Mouse (Mus musculus) ovary, postnatal 14 days (tissue): ENCODE measurements at regions not wholly inside any gene's neighbourhood (a gene's known extent, or its start where the extent isn't known, plus 50 kb on each side); places are given as distances from the start of the nearest gene placed in this dataset.

Experiments used
- DNase-seq: peaks from one replicate; pipeline ENCODE4 v3.0.0; 2022; ENCODE audit warnings: low spot score

DNA sequence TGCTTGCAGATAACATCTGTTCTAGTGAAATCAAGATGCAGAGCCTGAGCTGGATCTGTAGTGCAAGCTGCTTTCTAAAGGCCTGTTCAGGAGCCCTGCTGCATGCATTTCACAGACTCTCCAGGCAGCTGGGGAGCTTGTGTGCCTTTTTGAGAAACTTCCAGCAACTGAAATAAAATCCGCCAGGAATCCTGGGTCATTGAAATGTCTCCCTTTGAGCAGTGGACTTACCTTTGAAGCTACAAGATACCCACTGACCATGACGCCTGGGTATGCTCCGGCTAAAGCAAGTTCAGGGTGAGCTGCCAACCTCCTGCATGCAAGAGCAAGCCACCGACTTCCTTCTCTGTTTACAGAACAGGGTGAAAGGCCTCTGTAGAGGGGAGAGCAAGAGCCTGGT, 278.7 kb downstream of the Cenpw start:
- no peak for DNase-seq

DNA sequence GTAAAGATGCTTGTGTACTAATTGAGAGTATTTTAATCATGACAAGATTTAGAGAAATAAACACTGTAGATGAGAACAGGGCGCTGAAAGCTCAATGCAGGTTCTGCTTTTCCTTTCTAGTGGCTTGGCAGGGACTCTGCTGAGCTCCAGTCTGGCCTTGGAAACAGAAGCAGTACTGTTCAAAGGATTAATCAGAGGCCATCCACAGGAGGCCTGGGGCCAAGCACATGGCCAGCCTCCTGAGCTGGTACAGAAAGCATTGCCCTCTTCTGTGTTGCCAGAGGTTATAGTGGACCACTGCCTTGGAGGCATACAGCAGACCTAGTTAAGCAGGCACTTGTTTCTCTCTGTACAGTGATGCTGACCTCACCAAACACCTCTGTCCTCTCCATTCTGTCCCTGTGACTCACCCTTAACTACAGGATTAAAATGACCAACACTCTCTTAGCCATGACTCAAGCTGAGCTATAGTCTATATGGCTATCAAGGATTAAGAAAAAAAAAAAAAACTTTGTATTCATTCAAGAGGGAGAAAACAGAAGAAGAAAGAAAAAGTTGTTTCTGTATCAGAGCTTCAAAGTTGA, 302.5 kb downstream of the Cenpw start:
- no peak for DNase-seq

DNA sequence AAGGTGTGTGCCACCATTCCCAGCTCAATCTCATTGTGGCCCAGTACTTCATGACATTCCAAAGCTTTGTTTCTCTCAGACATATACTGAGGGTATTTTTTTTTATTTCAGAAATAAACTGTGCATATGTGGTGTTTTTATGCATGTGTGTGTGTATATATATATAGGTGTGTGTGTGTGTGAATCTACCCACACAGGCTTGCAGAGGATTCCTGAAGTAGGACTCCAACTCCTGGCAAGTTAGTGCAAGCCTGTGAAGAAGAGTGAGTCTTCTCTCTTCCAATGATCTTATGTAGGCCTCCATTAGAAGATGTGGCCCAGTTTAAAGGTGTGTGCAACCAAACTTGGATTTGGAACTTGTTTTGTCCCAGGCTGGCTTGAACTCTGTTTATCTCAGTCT, 328.9 kb upstream of the Rspo3 start:
- no peak for DNase-seq

DNA sequence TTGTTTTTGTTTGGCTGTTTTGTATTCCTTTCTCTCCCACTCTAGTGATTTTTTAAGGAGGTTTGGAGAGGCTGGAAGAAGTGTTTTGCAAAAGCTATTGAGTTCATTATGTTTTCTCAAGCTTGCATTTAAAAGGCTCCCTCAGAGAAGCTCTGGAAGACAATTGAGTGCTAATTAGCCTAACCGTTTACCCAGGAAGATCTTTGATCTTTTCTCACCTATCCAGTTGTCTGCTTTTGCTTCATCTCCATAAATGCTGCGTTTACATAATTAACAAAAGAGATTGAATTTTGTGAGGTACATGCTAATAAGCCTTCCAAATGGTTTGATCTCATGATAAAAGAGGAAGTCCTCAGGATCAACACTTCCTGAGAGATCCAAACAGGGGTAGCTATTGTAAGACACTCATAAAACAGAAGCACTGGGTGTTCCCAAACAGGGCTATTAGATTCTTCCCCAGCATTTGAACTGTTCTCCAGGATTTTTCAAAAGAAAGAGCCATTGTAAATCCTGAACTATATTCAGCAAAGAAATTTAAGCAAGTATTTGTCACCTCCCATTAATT, 320.2 kb upstream of the Rspo3 start:
- DNase-seq = no peak

DNA sequence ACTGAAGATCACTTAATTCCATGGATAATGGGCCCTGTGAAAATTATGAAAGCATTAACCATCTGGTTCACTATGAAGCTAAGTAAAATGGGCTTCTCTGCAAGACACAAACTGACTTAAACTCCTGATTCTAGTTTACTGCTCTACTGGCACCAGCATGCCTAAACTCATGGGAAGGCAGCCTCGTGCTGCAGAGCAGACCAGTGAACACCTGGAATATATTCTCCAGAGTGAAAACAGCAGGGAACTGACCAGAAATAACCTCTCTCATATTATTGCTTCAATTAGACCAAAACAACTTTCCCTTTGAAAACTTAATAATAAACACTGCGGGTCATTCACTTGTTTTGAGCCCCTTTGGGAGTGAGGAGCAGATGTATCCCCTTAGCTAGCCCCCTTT, 316.8 kb upstream of the Rspo3 start:
- no peak for DNase-seq

DNA sequence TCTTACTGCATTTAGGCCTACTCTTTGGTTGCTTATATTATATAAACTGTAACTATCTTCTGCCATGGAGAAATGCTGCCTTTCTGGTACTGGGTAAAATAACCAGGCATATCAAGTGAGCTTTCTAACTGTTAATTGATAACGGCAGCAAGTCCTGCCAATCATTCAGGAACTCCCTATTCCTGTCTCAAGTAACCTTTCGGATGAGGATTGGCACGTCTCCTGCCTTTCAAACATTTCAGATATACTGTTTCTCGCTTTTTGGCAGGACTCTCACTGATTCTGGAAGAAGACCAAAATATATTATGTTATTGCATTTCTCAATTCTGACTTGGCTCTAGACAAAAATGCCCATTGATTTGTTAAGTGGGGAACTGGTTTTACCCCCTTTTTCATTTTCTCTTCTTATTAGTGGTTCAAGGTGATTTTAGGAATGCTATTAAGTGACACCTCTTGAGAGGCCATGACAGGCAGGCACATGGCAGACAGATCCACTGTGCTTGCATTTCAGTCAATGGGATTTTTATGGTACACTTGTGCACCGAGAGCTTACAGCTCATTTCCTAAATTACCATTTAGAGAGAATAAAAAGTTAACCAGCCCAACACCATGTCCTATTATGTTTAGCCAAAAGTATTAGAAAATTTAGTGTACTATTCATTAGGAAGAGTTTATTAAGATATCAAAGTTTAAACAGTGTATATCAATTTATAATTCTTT, 289.4 kb upstream of the Rspo3 start:
- DNase-seq = no peak

DNA sequence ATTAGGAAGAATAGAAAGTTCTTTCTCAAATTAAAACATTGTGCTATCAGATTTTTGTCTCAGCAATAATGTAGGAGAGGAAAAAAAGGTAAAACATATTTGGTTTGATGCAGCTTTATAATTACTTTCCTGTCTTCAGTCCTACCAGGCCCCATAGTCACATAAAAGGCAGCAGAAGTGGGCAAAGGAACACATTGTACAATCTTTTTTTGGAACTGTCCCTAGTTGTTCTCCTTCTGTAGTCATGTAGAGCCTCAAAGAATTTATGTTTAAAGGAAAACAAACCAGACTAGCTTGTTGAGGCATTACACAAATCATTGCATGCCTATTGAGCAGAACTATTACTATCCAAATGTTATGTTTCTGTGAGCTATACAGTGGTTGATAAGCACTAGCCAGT, 288.7 kb upstream of the Rspo3 start:
- no peak for DNase-seq

DNA sequence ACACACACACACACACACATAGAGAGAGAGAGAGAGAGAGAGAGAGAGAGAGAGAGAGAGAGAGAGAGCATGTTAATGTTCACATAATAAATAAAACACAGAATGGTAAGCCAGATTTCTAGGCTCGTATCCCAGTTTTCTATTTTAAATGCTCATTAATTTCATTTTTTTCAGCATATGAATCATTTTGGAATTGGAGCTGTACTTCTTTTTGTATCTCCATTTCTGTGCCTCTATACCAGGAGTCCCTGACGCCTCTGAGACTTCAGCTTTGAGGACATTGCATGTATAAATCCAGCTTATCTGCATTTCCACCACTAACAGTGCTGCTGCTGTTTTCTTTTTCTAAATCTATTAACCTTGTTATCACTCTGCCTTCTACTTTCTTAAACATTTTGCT, 287.5 kb upstream of the Rspo3 start:
- no peak for DNase-seq

DNA sequence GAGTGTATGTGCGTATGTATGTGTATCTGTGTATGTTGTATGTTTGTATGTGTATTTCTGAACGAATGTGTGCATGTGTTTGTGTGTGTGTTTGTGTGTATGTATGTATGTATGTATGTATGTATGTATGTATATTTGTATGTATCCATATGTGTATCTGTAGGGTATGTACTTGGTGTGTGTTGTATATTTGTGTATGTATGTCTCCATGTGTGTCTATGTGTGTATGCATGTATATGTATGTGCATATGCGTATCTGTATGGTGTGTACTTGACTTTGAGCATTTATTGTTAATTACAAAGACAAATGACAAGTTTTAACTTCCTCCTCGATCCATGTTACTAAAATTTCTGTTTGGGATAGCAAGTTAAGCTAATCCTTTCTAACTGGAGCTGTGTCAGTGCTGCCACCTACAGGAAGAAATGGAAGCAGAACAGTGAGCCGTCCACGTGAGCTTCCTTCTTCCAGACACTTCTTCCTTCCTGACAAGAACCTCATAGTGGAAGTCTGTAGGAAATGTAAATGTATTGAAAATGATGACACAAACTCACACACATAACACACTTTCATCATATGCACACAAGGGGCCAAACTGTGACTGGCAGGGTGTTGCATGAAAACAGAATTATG, 268.4 kb upstream of the Rspo3 start:
- DNase-seq = peak; percentile 47

DNA sequence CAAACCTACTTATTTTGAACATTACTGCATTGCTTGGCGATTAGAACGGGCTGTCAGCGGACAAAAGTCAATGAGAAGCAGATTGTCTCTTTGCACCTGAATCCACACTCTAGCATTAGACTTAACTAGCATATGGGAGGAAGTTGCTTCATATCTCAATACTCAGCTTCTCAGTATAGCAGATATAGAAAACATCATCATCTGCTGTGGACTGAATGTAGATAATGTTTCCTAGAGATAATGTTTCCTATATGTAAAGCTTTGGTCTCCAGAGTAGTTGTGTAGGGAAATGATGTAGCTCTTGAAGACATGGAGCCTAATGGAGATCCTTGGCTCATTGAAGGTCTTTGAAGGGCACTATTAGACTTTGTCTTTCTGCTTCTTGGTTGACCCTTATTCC, 267.0 kb upstream of the Rspo3 start:
- DNase-seq = no peak

DNA sequence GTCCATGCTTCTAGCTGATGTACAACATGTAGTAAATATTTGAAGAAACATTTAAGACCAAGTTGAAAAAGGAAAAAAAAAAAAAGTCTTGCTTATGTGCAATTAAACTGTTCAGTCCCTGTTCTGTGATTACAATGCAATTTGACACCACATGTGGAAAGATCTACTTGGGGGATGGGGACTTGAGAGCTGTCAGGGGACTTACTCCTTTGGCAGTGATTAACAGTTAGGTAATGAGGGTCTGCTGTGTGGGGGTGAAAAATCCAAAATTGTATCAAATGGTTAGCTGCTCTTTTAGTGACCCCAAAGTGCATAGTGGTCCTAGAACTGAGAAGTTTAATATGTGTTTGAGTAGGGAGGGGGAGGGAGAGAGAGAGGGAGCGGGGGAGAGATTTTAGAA, 259.0 kb upstream of the Rspo3 start:
- no peak for DNase-seq

DNA sequence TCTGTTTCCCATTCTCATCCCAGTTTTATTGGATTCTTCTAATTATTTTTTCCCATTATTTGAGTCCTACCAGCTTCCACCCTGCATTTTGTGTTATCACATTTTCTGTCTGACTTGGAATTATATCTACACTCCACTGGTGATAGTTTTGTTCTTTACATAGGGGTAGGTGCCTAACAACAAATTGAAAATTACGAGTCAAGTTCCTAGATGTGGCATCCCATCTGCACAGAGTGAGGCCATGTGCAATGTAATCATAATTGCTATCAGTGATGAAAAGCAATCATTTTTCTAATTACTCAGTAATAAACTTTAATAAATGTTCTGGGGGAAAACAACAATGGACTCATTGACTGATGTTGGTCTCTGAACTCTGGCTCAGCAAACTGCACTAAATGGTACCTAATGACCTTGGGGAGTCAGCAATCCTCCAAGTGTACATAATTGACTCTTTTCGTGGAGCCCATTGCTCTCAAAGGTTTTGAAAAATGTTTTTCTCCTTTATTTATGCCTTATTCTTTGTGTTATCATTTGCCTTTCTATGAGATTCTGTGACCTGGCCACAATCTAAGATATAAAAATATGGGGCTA, 250.6 kb upstream of the Rspo3 start:
- no peak for DNase-seq

DNA sequence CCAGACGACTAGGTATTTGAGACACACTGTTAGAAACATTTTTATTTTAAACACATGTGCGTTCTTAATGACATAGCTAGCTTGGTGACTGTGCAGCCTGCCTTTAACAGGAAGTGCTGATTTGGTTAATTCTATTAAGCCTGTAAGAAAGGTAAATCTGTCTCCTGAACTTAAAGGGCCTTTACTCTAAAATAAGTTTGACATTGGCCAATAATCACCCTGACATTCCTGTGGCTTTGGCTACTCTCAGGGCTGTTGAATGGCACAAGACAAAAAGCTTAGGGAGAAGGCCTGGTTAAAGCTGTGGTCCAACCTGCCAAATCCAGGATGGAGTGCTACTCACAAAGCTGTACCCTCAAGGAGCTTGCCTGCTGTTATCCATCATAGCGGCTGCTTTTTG, 201.0 kb upstream of the Rspo3 start:
- DNase-seq = no peak

DNA sequence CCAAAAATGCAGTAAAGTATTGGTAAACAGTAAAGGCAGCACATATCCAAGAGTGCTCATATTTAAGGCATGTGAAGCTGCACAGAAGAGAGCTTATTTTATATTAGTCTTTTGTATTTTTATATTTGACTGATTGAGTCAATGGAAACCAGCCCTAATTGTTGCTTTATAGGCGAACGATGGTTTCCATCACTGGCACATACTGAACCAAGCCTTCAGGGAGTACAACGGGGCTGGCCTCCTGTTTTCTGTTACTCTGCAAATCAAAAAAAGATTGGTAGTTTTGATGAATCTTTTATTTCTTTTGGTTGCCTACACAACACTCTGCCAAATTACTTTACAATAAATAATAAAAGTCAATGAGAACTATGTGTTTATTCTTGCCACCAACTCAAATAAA, 189.7 kb upstream of the Rspo3 start:
- DNase-seq = no peak

DNA sequence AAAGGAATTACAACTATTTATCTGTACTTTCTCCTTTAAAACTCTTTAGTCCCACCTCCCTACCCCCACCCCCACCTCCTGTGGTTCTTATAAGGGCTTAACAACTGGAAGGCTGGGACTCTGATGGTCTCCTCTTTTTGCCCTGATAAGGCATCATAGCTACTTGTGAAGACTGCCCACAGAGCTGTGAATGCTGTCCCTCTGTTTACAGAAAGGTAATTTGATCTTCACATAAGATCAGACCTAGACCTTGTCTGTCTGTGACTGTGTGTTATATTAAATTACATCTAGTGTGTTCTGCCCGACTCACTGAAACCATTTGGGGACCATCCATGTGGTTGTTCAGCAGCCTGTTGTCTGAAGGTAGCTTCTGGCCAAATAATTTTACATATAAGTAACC, 175.3 kb upstream of the Rspo3 start:
- DNase-seq = no peak

DNA sequence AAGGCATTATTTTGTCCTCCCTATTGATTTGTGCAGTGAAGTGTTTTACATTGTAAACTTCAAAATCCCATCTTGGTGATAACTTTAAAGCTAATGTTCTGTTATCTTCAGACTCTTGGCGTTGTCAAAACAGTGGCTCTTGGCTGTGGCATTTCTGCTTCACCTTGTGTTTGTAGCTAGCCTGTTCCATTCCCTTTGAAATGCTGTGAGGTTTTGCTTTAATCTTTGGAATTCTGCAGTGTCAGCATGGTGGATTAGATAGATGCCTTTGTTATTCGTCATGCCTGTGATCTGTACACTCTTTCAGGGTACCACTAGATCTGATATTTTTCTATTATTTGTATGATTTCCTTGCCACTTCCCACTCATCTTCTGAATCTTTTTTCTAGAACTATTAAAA, 173.0 kb upstream of the Rspo3 start:
- DNase-seq = no peak

DNA sequence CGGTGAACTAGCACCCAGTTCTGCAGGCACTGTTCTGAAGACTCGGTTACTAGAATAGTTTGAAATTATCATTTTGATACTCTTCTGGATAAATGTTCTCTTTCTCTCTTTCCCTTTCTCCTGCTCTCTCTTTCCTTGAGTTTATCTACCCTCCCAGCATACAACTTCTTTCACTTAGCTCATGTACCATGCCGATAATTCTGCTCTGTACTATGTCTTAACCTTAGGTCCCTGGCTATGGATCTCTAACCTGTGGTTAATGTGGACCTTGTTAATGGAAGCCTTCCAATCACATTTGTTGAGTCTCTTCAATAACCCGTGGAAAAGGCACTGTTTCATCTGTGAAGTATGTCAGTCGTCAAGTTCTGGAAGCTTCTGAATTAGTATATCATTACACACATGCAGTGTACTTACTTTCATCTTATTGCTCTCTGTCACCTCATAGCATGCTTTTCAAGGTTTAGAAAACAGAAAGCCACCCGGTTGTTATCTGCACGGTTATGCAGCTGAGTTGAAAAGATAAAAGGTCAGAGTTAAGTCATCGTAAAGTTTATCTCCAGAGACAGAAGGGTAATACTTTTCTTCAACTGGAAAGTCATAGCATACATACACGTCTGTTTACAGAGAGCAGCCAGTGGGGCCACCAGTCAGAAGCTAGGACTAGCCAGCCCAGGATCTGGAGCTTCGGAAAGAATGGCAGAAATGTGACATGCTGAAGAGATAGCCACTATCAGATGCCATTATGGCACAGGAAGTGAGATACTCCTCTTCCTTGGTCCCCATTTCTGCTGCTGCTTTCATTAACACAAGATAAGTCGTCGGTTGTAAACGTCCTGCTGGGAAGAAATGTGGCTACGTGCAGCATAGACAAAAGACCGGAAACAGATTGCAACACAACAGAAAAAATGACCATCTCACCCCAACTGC, 157.6 kb upstream of the Rspo3 start:
- no peak for DNase-seq

DNA sequence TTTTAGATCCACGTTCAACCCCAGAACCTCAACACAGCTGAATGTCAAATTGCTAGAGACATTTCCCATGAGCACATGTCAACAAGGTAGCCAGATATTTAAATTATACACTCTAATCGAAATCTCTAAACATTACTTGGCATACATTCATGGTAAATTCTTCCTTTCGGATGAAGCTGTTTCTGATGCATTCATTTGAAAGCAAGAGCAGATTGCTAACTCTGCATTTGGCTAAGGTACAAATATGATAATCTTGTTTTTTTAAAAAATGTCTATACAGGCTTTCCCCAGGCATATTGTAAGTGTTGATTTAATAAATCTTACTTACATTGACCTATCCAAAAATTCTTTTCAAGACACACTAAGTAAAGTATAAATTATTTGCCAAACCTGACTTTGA, 153.9 kb upstream of the Rspo3 start:
- DNase-seq = no peak

DNA sequence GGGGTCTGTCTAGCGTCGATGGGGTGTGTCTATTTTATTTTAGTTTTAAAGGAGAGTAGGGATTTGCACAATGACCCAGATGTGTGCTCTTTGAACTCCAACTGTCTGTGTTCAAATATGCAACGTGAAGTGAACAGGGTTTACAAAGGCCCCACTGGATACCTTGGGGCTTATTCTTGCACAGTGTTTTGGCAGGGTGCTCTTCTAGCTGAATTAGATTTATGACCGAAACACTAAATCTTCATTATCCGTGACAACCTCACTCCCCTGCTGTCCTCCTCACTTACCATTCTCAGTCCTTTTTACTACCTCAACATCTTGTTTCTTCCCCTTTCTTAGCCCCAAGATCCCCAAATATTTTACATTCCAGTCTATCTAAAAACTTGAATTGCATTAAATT, 151.3 kb upstream of the Rspo3 start:
- no peak for DNase-seq

DNA sequence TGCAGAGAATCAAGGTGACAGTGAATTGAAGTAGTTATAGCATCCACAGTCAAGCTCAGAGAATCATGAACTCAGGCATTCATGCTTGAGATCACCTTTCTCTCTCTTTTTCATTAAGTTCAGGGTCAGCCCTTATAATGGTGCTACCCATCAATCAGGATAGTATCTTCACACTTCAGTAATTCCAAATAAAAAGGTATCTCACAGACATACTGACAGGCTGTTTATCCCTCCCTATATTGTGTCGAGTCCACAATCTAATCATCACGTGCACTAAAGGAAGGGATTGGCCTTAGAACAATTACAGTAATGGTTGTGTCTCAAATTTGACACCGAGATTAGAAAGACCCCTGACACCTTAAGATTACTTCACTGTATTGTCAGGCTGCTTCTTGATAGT, 138.7 kb upstream of the Rspo3 start:
- no peak for DNase-seq

DNA sequence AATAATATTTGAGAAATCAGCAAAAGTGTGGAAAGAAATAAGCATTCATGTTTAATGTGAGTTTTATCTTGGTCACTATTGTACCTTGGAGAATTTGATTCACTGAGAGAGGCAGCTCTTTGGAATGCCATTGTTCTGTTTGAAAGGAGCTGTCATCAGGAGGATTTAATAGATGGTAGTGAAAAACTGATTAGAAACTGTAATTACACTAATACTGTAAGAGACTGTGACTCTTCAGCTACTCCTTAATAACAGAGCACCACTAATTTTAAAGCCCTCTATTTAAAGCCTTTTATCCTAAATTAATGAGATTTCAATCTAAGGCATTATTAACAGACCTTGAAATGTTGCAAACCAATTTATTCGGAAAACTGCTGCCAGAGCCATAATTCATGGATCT, 126.1 kb upstream of the Rspo3 start:
- DNase-seq = no peak

DNA sequence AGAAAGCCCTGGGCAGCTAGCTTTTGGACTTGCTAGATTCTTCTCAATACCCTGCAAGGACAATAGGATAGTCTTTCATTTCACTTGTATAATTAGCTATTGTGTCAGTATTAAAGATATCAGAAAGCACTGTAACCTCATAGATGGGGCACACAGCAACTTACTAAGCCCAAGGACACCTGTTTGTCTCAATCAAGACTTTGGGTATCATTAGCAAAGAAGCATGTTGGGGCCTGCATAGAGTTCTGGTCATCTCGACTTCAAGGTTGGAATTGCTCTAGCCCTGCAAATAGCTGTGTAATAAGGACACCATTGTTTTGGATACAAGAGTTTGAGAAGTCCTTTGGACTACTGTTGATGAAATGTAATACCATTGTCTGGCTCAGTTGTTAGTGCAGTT, 104.6 kb upstream of the Rspo3 start:
- DNase-seq = no peak
